Mouse (Mus musculus): ENCODE results near the gene Frem2.

Frem2 gene

DNA sequence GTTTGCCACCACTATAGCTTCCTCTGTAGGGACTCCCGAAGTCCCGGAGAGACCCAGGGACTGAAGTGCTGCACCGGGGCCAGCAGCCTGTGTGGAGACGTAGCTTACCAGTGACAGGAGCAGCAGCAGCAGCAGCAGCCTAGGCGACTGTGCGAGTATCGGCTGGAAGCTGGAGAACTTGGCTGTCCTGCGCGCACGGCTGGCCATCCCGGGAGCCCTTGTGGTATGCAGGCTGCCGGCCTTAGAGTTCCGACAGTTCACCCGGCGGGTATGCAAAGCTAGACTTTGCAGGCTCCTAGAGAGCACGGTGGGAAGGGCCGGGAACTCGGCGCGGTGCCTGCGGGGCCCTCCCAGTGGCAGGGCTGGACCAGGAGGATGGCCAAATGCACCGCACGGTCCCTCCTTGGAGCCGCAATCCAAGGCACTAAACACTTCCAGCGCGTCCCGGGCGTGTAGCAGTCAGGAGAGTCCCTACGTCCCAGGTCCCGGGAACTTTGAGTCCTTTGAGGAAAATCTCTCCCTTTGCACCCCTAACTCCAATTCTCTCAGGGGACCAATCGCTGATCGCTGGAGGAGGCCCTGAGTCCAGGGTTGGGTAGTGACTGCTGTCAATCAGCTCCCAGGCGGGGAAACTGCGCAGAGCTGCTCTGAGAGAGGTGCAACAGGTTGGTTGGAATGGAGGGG, at the start of gene Frem2:
TSS of gene Frem2 (minus strand) at position 478 of the 684 bp plus-strand sequence.
- no peak for DNase-seq (ENCODE audit: low spot score)

DNA sequence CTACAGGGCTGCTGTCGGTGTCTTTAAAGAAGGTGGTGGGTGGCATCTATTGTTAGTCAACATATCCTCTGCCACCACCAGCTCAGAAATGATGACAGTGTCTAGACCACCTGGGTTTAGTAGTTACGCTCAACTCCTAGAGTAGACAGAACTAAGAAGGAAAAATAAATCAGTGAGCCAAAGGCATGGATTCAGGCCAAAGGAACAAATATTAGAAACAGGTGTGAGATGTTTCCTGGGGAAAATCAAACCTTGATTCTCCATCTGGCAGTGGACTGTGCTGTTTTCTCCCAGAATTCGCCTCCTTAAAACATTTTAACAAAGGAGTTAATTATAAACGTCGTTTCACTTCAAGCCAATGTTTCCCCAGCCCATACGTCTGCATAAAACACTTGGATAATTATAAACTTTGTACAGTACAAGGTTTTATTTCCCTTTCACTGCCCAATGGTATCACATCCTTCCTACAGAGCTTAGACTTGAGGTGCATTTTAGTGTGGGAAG, 48.9 kb upstream of the Frem2 start:
- no peak for DNase-seq (ENCODE audit: low spot score)

DNA sequence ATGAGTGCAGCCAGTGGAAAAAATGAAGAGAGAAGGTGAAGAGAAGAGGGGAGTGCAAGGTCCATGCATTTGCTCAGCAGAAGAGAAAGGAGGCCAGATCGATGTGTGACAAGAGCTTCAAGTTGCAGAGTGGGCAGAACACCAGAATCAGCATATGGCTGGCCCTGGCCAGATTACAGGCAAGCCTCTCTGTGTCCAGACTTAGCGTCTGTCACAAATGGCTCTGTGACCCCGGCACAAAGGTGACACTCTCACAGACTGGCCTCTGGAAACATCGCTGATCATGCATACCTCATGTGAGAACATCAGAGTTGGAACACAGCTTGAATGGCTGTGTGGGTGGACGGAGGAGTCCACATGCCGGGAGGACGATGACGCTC, 46.0 kb upstream of the Frem2 start:
- DNase-seq (ENCODE audit: low spot score): no peak

DNA sequence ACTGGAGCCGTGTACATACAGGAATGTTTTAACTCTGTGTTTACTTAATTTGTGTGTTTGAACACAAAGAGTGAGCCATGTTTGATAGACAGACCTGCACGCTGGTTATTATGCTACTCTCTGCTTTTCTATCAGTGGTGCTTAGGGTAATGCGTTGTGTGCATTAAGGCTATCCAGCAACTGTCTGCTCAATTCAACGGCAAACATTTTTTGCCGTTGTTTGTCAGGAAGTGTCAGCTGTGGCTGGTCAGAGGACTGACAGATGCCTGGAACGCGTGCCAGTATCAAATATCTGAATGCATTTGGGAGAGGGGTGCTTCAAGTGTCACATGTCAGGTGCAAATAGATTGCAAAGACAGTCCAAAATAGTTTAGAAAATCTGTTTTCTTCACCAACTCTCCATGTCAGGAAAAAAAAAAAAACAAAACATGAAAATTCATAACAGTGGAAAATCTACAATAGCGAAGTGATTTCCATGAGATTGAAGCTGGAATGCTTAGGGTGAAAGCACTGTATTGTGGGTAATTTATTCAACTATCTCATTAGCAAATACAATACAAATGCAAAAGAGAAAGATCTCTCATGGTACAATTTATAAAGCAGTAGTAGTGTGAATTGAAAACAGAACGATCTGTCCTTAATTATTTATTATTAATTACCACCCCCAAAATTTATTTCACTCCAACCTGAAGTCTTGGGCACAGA, 45.4 kb upstream of the Frem2 start:
- no peak for DNase-seq (ENCODE audit: low spot score)

DNA sequence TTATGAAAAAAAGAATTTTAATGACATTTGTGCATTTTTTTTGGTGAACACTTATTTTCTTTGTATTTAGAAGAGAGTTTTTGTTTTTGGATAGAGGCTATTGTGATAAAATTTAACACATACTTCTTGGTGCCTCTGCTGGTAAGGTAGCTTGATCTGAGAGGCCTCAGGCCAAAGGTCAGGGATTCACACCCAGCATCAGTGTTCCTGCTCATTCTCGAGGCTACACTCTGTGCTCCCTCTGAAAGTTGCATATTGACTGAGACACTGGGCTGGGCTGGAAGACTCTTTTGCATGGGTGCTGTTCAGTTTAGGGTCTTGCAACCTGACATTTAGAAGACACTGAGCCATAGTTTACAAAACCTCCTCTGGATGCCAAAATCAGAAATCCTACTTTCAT, 44.8 kb upstream of the Frem2 start:
- no peak for DNase-seq (ENCODE audit: low spot score)

DNA sequence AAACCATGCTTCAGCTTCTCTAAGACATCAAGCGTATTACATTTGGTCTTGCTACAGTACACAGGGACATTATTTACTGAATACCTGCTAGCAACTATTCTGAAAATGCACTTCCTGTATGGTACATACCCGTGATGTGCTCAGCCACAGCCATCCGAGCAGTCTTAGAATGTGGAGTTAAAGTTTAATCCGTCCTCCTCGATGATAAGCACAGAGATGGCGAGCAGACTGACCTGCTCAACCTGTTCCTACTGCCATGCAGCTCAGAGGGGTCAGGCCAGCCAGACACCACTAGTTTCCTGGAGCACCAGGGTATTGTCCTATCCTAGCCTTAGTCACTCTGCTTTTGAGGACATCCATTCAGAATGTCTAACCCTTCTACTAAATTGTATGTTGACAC, 30.6 kb upstream of the Frem2 start:
- no peak for DNase-seq (ENCODE audit: low spot score)

DNA sequence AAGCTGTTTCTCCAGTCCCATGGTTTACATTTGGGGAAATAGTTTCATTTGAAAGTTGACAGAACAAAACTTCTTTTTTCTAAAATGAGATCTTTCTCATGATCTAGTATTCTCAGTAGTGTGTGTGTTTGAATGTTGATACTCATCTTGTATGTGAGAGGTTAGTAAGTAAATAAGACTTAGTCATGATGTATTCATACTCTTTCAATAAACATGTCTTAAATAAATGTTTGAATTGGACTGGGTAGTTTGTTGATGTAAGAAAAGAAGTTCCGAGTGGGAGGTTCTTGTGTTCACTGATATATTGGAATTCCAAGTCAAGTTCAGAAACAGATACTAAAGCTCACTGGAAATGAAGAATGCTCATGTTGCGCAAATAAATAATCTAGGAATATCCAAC, 25.1 kb upstream of the Frem2 start:
- DNase-seq (ENCODE audit: low spot score): no peak

DNA sequence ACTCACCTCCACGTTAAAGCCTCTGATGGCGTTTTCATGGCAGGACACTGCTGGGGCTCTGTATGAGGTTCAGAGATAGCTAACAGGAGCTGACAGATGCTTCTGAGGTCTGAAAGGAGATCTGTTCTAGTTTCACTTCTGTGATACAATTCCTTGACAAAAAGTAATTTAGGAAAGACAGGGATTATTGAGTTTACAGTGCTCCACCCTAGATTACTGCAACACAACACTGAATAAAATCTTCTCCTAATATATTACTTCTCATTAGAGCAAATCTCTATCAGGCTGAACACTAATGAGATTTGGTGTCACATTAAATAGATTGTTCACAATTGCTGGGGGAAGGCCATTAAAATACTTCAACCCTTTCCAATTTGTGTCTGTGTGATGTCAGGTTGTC, 23.7 kb upstream of the Frem2 start:
- DNase-seq (ENCODE audit: low spot score): no peak

DNA sequence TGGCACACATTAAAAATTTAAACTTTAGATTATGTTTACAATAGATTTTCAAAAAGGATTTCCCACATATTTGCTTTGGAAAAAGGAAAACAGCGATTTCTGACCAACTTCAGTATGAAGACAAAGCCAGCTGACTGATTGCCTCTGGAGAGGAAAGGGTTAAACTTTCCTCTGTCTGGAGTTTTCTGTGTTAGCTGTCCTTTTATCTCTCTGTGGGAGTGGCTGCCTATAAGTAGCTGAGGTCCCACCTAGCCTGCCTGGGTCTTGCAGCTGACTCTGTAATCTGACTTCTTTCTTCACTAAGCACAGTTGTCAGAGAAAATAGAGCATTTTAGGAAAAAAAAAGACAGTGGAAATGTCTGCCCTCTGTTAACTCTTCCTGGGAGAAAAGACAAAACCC, 17.1 kb upstream of the Frem2 start:
- DNase-seq (ENCODE audit: low spot score): no peak

DNA sequence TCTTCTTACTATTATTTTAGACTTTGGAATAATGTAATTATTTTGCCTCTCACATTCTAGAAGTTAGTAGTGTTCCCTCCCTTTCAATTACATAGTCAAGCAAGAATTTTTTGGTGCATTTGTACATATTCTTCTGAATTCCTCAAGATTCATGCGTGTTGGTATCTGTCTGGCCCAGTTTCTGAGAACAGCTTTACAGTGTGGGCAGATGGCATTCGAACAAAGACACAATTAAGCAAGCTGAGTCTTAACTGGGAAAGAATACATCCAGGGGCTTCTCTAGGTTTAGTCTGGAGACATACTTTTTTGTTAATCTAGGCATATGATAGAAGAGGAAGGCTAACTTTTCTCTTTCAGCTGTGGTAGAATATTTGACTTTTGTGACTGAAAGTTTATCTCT, 12.6 kb upstream of the Frem2 start:
- DNase-seq (ENCODE audit: low spot score): no peak

DNA sequence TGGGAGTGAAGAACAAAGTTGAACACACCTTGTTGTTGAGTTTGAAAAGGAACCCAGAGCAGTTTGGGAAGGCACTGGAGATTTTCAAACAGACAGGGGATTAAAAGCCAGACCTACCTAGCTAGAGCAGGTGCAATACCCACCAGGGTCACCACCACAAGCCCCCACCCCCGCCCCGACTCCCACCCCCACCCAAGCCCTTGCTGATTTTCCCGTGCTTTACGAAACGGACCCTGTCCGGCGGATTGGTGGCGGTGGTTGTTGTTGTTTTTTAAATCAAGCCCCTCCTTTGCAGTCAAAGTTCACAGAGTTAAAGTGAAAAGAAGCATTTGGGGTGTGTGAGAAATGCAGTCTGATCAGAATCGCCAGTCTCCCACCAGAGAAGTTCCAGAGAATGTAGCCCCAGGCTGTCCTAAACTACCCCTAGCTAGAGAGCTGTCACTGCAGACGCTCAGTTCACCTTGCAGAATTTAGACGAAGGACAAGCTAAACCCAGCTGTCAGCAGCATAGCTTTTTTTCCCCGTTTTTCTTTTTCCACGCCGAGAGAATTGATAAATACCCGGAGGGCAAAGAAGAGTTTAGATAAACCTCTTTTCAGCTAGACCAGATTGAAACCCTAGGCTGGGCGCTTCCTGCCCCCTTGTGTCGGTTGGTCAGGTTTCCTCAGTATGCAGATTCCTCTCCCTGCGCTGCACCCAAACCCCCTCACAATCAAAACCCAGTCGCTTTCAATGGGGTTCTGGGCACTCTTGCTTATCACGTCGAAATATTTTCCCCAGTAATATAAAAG, 784 bp upstream of the Frem2 start:
- no peak for DNase-seq (ENCODE audit: low spot score)

DNA sequence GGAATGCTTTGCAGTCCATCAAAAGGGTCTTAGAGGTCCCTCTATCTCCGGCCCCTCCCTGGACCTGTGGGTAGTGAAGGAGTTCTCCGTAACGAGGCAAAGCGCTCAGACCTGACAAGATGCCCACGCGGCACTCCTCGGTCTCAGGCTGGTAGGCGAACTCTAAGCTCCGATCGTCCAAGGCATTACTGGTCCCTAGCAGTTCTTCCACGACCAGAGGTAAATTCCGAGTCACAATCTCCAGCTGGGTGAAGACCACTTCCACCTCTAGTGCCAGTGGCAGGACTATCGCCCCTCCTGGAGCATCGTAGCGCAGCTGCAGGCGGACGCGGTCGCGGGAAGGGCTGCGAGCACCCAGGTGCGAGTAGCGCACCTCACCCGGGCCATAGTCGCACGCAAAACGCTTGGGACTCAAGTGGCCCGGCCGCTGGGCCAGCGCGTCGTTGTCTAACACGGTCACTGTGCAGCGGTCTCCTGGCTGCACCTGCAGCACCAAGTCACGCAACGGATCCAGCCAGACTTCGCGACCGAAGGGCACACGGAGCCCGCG, 752 bp downstream of the Frem2 start:
- no peak for DNase-seq (ENCODE audit: low spot score)

DNA sequence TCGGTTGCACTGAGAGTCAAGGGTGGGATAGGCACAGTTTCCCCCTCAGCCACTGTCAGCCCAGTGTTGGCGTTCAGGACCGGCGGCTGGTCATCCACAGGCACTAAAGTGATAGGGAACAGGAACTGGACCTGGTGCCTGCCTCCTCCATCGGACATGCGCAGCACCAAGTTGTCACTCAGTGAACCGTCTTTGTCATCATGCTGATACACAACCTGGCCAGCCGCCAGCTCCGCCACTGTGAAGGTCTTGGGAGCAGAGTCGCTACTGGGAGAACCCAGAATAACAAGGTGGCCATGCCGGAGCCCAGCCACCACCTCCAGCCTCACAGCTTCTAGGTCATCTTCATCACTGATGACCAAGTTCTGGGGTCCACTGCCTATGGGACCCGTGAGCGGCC, 1.8 kb downstream of the Frem2 start:
- DNase-seq (ENCODE audit: low spot score): no peak

DNA sequence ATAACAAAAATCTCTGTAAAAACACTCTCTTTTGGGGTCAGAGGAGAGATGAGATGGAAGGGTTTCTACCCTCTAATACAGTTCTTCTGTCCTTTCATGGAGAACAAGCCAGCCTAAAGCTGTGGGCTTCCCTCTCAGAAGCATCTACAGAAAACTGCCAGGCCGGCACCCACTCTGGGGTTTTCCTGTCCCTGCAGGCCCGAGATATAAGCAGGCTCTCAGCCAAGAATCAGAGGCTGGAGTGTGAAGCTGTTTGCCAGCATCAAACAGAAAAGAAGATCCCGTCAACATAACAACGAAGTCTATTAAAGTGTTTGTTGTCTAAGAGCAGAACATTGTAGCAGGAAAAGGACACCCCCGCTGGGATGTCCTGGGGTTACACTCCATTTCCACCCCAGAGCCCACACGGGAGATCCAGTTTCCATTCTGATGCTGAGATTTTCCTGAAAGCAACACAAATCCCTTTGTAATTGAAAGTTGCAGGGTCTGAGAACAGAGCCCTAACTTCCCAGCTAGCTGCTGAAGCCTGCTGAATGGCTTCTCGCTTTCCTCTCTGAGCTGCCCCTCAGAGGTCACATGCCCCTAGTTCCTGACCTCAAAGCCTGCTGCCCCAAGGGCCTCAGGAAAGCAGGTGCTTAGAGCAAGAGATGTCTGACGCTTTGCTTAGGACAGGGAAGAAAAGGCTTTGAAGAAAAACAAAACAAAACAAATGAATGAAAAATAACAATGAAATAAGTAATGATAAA, 7.0 kb downstream of the Frem2 start:
- DNase-seq (ENCODE audit: low spot score): no peak

DNA sequence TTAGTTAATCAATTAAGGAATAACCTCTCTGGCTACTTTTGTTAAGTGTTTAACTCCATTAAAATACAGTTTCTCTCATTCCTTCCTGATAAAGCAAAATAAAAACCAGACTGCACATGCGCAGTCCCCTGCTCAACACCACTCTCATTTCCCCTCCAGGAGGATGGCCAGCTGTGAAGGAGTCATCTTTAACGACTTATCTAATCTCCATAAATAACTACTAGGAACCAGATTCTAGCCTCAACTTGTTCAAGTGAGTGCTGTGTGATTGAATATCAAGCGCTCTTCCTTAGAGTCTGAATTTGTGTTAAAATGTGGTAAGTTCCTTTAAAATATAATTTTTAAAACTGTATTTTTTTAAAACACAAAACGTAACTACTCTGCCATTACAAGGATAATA, 7.7 kb downstream of the Frem2 start:
- DNase-seq (ENCODE audit: low spot score): no peak

DNA sequence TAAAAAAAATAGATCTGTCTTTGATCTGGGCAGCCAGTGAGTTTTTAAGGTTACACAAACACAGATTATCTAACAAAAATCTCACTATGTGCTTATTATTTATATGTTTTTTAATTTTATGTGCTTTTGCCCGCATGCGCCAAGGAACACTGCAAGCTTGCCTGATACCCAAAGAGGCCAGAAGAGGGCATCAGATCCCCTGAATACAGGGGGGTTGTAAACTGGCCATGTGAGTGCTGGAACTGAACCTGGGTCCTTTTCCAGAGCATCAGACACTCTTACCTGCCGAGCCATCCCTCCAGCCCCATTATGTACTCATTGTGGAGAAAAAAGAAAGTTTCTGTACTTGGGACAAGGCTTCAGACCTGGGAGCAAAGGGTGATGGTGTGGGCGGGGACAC, 8.3 kb downstream of the Frem2 start:
- no peak for DNase-seq (ENCODE audit: low spot score)

DNA sequence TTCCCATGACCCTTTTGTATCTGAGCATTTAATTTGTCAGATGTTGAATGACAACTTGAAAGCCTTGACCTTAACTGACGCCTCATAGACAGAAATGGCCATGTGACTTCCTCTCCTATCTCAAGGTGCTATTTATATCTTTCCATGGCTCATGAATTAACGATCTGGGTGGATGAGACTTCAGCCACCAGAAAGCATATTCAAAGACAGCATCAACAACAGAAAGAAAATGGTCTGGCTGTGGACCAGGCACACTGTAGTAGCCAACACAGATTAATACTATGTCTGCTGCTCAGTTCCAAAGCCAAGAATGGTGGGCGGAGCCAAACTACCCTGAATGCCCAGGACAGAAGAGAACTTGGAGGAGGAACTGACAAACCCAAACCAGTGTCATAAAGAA, 21.2 kb downstream of the Frem2 start:
- DNase-seq (ENCODE audit: low spot score): no peak

DNA sequence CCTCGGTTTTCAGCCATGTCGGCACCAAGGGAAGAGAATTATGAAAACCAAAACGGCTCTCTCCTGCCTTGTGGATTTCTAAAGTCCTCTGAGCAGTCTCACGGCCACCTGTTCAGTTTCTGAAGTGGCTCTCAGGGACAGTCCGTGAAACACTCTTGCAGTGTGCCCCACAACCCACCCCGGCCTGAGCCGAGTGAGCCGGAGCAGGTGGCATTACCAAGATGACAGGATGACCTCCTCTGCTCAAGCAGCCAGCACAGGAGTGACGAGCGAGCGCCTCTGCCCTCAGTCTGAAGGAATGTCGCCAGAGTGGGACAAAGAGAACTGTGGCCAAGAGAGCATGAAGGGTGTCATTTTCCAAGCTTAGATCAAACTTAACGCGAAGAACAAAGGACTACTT, 26.0 kb downstream of the Frem2 start:
- no peak for DNase-seq (ENCODE audit: low spot score)

DNA sequence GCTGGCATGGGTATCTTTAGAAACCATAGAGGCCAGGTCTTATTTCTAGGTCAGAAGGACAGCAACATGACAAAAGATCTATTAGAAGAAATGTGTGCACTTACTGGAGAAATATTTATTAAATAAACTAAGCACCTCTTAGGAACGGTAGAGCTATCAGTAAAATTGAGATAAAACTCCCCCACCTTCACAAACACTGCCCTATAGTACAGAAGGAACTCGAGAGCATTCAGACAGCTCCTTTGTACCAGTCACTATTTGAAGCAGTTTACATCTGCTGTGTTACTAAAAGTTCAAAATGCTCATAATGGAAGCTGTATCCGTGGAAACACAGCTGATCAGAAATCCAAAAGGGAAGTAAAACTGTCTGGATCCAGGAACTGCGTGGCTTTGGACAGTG, 26.5 kb downstream of the Frem2 start:
- no peak for DNase-seq (ENCODE audit: low spot score)

DNA sequence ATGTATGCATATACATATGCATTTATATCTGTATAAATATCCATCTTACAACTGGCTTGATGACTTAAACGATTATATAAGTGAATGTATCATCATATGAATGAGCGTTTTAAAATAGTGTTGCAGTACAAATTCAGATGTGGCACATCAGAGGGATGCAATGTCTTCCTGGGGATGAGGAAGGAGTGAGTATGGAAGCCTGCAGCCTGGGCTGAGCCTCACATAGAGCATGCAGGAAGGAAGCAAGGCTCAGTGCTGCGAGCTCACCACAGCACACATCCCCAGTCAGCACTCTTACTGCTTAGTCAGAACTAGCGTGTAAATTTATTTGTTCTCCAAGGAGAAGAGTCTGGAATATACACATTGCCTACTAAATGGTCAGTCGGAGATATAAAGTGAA, 27.2 kb downstream of the Frem2 start:
- no peak for DNase-seq (ENCODE audit: low spot score)

DNA sequence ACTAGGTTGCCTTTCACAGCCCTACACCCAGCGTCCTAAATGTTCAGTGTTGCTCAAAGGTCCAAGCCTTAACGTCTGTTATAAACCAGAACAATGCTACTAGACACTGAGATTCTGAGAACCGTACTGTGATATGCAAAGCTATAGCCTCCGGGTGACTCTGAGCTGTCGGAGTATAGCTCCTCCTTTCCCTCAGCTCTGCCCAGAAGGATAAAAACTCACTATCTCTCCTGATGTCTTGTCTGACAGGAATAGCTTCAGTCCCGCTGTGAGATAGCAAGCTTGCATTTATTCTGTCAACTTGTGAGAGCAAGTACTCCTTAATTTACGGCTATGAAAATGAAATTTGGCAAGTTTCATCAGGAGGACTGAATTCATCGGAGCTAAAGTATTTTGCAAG, 33.9 kb downstream of the Frem2 start:
- DNase-seq (ENCODE audit: low spot score): no peak

DNA sequence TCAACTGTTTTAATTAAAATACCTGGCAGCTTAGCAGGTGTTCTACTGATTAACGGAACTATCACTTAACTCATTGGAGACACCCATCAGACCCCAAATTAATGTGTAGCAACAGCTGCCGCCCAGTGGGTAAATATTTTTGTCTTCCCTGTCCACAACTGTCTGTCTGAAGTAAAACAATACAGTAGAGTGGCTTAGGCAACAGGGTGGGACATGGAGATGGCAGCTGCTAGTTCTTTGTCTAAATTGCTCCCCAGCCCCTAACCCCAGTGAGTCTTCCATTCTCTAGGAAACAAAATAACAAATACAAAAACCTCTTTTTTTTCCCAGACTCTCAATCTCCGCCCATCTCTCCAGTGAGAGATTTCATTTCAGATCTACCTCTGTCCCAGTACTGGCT, 36.2 kb downstream of the Frem2 start:
- DNase-seq (ENCODE audit: low spot score): no peak

All from adipocyte (in vitro differentiated cells).